14 mouse cellular contexts compared by ENCODE assay signal in the genomic region with DNA sequence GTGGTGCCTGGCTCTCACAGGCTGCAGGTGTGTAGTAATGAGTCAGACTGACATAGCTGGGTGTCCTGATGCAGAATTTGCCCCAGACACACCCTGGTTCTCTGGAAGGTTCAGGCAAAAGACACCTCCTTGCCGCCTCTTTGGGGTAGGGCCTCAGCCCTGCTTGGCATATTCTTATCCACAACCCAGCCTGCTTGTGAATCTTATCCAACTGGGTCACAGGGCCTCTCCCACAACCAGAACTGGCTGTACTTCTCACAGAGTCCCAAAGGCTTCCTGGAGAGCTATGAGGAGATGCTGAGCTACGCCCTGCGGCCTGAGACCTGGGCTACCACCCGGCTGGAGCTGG. TPM values are rescaled to one million over a fixed set of nuclear protein-coding genes. Genes with fewer than 3 reads are reported as not detected.
DNase-seq lines count a peak whose midpoint lies in the region; ATAC-seq lines count a peak whose summit lies in the region.
"Had no signal": no experiment of that assay in that cellular context is flagged by ENCODE, and none has a peak within 500 bp of the region (broad histone marks: within the 10 kb centered on the region; RNA-seq: fewer than 3 reads in every experiment).

No protein-coding gene starts in this region.

- H3K27ac ChIP-seq in forebrain, embryonic 15.5 days (replicated peaks) = no peak overlapping the region
- H3K27ac ChIP-seq: limb, embryonic 15.5 days; neural tube, embryonic 13.5 days had no signal

- H3K4me1 ChIP-seq in forebrain, embryonic 15.5 days = no peaks in the 10 kb centered on the region
- H3K4me1 ChIP-seq: limb, embryonic 15.5 days; neural tube, embryonic 13.5 days had no signal

- H3K36me3 ChIP-seq in forebrain, embryonic 15.5 days = peaks cover 69% of the 10 kb centered on the region

- WGBS in forebrain, embryonic 15.5 days = 96% methylated on average over 4 of the region's 4 CpGs

- intact Hi-C loops in heart, postnatal 25 days (cut with DNase I) = no loop called here

- H3K9me3 ChIP-seq in forebrain, embryonic 15.5 days = no peaks in the 10 kb centered on the region
- H3K9me3 ChIP-seq: limb, embryonic 15.5 days; neural tube, embryonic 13.5 days had no signal

- H3K4me2 ChIP-seq in forebrain, embryonic 15.5 days (replicated peaks) = no peak overlapping the region
- H3K4me2 ChIP-seq: limb, embryonic 15.5 days; neural tube, embryonic 13.5 days had no signal

- peak; percentile 54 for ATAC-seq in erythroblast, adult 5-6 weeks (replicated peaks; ENCODE audit: low FRiP score, poor library complexity, severe bottlenecking)
- ATAC-seq in forebrain, embryonic 15.5 days (replicated peaks) = no peak

- H3K4me3 ChIP-seq in forebrain, embryonic 15.5 days = no peak overlapping the region
- H3K4me3 ChIP-seq: limb, embryonic 15.5 days; neural tube, embryonic 13.5 days had no signal

- H3K9ac ChIP-seq in forebrain, embryonic 15.5 days (replicated peaks) = no peak overlapping the region
- H3K9ac ChIP-seq: limb, embryonic 15.5 days; neural tube, embryonic 13.5 days had no signal

- H3K27me3 ChIP-seq in forebrain, embryonic 15.5 days = no peaks in the 10 kb centered on the region
- H3K27me3 ChIP-seq: limb, embryonic 15.5 days; neural tube, embryonic 13.5 days had no signal

- DNase-seq in heart, adult 11 months = peak; percentile 98
- DNase-seq in heart, postnatal 4 days = no peak
- peak; percentile 35 for DNase-seq in heart, postnatal 25 days (ENCODE audit: low spot score)
- DNase-seq in skeletal muscle tissue, adult 2 months (ENCODE audit: low read depth, low spot score) = peak; percentile 58
- no peak for DNase-seq in right cerebral cortex, postnatal 10 days (ENCODE audit: low spot score in 2 of 2)
- DNase-seq: cerebellum, adult 11 months; gastrocnemius, postnatal 14 days; kidney, postnatal 14 days; lung, postnatal 4 days; thymus, postnatal 4 days had no signal

RNA-seq across cellular contexts. Expression of gene Dolpp1, which starts 10.7 kb away (rescaled TPM):
- 10 to 100 TPM; 14.2 to 14.6 TPM for total RNA-seq in heart, postnatal 4 days (2021)
- total RNA-seq in erythroblast, adult 5-6 weeks (2015; ENCODE audit: low replicate concordance) = 2.3 and 3.7 TPM in 2 replicates
- total RNA-seq in erythroblast, adult 5-6 weeks (2017; ENCODE audit: low replicate concordance) = 5.4 and 9.1 TPM in 2 replicates
- 10 to 100 TPM in 1 of 2 experiments, 1 to 10 TPM in 1; 8.3 to 10.4 TPM for total RNA-seq in heart, postnatal 25 days (2021)
- 60.0 and 60.3 TPM in 2 replicates for polyA plus RNA-seq in forebrain, embryonic 15.5 days (2015; fragmentation: Nextera tagmentation; extraction: Ambion mirVana)

RNA-seq across cellular contexts. Expression of gene Miga2, which starts 17.3 kb away (rescaled TPM):
- total RNA-seq in heart, postnatal 4 days (2021) = 10 to 100 TPM; 52.4 to 63.5 TPM
- total RNA-seq in erythroblast, adult 5-6 weeks (2015; ENCODE audit: low replicate concordance) = 0.84 and 1.5 TPM in 2 replicates
- total RNA-seq in erythroblast, adult 5-6 weeks (2017; ENCODE audit: low replicate concordance) = 4.7 and 5.8 TPM in 2 replicates
- total RNA-seq in heart, postnatal 25 days (2021) = 10 to 100 TPM; 68.5 to 74.0 TPM
- 27.2 and 27.6 TPM in 2 replicates for polyA plus RNA-seq in forebrain, embryonic 15.5 days (2015; fragmentation: Nextera tagmentation; extraction: Ambion mirVana)

RNA-seq across cellular contexts. Expression of gene Sh3glb2, which starts 22.2 kb away (rescaled TPM):
- 10 to 100 TPM; 72.7 to 73.7 TPM for total RNA-seq in heart, postnatal 4 days (2021)
- 5.2 and 7.3 TPM in 2 replicates for total RNA-seq in erythroblast, adult 5-6 weeks (2015; ENCODE audit: low replicate concordance)
- total RNA-seq in erythroblast, adult 5-6 weeks (2017; ENCODE audit: low replicate concordance) = 7.4 and 9.3 TPM in 2 replicates
- total RNA-seq in heart, postnatal 25 days (2021) = 10 to 100 TPM; 39.7 to 40.3 TPM
- 160 and 165 TPM in 2 replicates for polyA plus RNA-seq in forebrain, embryonic 15.5 days (2015; fragmentation: Nextera tagmentation; extraction: Ambion mirVana)

RNA-seq across cellular contexts. Expression of gene Crat, which starts 34.3 kb away (rescaled TPM):
- total RNA-seq in heart, postnatal 4 days (2021) = 100 to 1,000 TPM; 379 to 401 TPM
- total RNA-seq in erythroblast, adult 5-6 weeks (2015; ENCODE audit: low replicate concordance) = 42.0 and 69.4 TPM in 2 replicates
- total RNA-seq in erythroblast, adult 5-6 weeks (2017; ENCODE audit: low replicate concordance) = 51.8 and 55.1 TPM in 2 replicates
- total RNA-seq in heart, postnatal 25 days (2021) = 100 to 1,000 TPM; 433 to 486 TPM
- polyA plus RNA-seq in forebrain, embryonic 15.5 days (2015; fragmentation: Nextera tagmentation; extraction: Ambion mirVana) = 20.5 and 22.6 TPM in 2 replicates

RNA-seq across cellular contexts. Expression of gene Ptpa, which starts 34.5 kb away (rescaled TPM):
- total RNA-seq in heart, postnatal 4 days (2021) = 100 to 1,000 TPM; 139 TPM
- 121 and 149 TPM in 2 replicates for total RNA-seq in erythroblast, adult 5-6 weeks (2015; ENCODE audit: low replicate concordance)
- total RNA-seq in erythroblast, adult 5-6 weeks (2017; ENCODE audit: low replicate concordance) = 118 and 183 TPM in 2 replicates
- total RNA-seq in heart, postnatal 25 days (2021) = 10 to 100 TPM; 91.2 to 92.3 TPM
- 146 and 152 TPM in 2 replicates for polyA plus RNA-seq in forebrain, embryonic 15.5 days (2015; fragmentation: Nextera tagmentation; extraction: Ambion mirVana)

Comparison
In these comparisons a context has a peak if more than half of its experiments do, and no peak if none do; other contexts are left out.
1. DNase-seq: peak in heart, adult 11 months (single experiment), heart, postnatal 25 days (single experiment) and skeletal muscle tissue, adult 2 months (single experiment); none in heart, postnatal 4 days (single experiment) and right cerebral cortex, postnatal 10 days (0 of 2).
2. RNA of gene Miga2, which starts 17.3 kb away (total RNA-seq): 68.5 to 74.0 TPM in heart, postnatal 25 days and 52.4 to 63.5 TPM in heart, postnatal 4 days; 0.84 to 5.8 TPM in erythroblast, adult 5-6 weeks; every median in the first group is over 4 times any median in the second.